Mouse (Mus musculus): ENCODE measurements around the gene Fut7.

Gene Fut7

DNA sequence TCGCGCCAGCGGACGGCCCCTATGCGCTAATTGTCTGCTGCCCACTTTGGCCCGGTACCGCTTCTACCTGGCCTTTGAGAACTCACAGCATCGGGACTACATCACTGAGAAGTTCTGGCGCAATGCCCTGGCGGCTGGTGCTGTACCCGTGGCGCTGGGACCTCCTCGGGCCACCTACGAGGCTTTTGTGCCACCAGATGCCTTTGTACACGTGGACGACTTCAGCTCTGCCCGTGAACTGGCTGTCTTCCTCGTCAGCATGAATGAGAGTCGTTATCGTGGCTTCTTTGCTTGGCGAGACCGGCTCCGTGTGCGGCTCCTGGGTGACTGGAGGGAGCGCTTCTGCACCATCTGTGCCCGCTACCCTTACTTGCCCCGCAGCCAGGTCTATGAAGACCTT, 2.4 kb downstream of the Fut7 start:
- no peak for DNase-seq (ENCODE audit: low spot score)

DNA sequence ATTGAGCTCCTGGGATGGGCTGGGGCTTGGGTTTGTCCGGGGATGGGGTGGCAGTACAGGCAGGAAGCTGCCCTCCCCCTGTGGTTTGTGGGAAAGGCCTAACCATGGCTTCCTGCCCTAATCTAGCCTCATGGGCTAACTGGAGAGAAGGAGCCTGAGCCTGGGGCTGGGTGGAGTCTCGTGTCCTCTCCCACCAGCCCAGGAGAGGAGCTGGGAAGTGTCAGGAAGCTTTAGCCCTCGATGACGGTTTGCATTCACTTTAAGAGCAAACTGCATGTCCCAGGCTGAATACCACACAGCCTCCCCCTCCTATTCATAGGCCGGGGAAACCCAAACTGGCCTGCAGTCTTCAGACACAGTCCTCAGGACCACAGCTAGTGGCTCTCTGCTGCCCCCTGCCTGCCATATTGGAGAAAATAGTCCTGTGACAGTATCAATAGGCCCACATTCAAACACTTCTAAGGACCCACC, 3.7 kb downstream of the Fut7 start:
- DNase-seq (ENCODE audit: low spot score): peak; percentile 50

DNA sequence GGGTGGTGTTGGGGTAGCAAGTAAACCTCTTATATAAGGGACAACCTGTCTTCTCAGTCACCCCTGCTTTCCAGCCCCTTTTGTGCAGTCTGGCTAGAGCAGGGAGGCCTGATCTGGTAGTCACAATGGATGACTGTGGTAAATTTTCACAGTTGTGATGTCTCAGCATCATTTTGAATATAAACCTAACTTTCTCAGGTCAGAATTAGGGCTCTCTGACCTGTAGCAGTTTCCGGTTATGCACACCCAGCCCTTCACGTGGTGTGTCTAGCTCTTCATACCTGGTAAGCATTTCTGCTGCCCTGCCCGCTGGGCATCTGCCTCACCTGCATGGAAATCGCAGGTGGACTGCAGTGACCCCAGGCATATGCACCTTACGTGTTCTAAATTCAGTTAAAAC, 4.2 kb downstream of the Fut7 start:
- no peak for DNase-seq (ENCODE audit: low spot score)

DNA sequence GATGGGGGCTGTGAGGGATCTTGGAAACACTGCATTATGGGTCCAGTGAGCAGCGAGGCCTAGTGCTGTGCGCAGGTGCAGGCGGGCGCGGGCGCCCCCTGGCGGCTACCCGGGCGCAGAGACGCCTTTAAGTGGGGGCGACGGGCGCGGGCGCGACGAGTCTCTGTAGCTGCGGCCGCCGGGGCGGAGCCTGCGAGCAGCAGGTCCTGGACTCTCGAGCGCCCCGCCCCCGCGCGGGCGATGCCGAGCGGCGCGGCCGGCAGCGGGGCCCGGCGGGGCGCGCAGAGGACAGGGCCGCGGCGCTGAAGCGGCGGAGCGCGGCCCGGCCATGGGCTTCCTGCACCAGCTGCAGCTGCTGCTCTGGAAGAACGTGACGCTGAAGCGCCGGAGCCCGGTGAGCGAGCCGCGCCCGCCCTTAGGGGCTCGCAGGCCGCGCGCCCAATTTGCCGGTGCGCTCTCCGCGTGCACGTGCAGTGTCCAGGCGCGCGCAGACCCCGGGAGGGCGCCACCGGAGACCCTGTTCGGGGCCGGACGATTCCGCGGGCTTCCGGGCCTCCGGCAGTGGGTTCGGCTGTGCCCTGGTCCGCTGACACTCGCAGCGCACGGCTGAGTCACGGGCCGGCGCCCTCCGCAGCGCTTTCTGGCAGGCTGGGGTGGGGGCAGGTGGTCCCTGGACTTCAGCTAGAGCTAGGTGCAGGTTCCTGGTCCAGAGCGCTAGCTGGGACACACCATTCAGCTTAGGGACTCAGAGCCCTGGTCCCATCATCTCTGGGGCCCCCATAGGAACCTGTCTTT, 5.6 kb downstream of the Fut7 start, which contains the start of gene Abca2:
Gene Abca2 (plus strand): TSS at position 262 of the 795 bp plus-strand sequence.
- peak; percentile 93 for DNase-seq (ENCODE audit: low spot score)

DNA sequence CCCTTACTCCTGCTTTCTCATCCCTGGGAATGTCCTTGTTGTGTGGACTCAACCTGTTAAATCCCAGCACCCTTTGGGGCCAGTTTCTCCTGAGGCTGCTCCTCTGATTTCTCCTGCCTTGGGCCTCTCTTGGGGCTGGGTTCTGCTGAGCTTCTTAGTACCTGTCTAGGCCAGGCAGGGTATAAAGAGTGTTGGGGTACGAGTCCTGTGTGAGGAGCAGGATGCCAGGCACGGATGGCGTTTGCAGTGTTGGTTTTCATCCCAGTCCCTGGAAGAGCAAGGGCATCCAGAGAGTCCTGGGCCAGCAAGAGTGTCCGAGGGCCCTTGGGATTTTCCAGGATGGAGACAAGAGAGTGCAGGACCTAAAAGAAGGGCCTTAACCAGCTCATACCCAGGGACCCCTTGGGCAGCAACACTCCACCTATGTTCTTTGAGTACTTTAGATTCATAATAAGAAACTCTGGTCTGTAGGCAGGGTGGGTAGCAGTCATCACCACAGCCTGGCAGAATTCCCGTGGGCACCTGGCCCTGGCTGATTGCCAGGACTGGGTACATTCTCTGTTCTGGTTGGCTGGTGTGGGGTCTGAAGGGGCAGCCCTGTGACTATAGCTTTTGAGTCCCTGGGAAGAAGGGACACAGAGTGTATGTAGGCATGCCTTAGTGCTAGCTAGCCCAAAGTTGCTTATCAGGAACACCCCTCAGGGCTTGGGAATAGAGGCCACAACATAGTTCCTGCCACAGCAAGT, 6.5 kb downstream of the Fut7 start:
- no peak for DNase-seq (ENCODE audit: low spot score)

DNA sequence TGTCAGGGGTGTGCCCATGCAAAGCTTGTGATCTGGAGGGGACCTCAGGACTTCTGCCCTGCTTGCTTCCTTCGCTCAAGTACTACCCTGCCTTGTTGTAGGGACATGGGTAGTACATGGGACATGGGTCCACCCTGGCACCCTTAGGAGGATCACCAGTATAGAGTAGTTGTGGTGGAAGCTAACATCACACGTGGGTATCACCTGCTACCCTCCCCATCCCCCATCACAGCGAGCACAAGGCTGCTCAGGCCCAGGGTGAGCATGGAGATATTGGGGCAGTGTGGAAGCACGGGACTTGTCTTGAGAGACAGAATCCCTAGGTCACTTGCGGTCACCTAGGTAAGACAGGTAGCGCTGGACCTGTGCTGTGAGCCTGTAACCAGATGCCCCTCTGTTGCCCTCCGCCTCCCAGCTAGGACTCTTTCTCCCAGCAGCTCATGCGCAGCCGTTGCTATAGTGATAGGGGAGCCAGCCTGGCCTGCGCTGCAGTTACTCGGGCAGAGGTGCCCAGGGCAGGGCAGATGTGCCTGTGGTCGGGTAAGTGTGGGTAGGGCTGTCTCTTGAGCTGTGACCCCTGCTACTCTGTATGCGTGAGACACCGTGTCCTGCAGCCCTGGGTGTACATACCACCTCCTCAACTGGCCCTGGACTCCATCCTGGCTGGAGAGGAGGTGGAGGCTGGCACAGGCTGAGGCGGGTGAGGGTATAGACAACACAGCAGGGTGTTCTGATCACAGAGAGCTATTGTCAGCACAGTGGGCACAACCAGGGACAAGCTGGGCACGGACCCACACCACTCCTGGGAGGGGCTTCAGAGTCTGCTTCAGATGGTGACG, 7.5 kb downstream of the Fut7 start:
- DNase-seq (ENCODE audit: low spot score): no peak

DNA sequence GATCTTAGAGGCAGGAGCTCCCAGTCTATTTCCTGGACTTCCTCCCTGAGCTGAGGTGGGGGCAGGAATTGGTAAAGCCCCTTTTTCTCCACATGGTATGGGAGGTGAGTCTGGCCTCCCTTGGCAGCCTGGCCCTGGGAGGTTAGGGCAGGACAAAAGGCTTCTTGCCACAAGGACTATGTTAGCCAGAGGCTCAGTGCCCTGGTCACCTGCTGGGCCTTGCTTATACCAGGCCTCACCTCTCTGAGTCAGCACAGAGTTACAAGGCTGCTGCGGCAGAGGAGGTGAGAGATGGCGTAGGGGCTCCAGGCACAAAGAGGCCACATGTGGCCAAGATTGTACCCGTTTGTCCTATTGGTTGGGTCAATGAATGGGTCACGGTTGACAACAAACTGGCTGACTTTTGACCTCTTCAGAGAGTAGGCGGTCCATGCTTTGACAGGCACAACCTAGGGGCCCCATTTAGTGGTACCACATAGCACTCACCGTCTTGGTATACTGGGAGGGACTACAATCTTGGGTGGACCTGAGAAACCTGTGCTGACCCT, 8.3 kb downstream of the Fut7 start:
- DNase-seq (ENCODE audit: low spot score): no peak

DNA sequence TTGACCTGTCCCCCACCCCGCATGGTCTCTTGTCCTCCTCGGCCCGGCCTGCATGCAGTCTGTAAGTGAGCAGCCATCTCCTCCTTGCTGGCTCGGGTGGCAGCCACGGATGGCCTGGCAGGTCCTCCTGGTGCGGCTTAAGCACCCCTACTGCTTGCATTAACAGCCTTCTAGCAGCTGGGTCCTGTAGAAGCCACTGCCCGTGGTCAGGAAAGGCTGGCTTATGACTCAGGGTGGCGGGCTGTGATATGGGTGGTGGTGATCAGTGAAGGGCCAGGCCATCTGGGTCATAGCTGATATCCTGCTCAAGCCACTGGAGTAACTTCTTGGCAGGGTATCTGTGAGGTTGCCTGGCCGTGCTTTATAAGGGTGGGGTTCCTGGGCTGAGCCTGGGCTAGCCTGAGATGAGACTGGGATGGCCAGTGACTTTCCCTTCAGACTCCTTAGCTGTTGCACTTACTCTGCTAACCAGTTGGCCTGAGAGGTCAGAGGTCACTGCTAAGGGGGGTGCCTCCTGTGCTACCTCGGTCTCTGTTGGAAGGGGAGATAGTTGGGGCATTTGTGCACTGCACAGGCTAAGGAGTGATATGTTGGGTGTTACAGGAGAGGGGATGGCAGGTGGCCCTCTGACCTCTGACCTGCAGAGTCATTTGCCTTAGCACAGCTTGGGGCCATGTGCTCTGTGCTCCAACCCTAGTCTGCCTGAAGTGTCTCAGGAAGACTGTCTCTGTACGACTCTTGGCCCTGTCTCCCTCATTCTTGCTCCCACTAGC, 9.4 kb downstream of the Fut7 start:
- DNase-seq (ENCODE audit: low spot score): no peak

DNA sequence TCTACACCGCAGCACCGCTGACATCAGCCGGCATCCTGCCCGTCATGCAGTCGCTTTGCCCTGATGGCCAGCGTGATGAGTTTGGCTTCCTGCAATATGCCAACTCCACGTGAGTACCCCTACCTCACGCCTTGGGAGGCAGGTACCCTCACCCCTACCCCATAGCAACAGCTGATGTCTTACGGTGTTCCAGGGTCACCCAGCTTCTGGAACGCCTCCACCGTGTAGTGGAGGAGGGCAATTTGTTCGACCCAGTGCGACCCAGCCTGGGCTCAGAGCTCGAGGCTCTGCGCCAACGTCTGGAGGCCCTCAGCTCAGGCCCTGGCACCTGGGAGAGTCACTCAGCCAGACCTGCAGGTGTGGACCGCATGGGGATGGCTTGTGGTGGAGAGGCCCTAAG, 10.0 kb downstream of the Fut7 start:
- DNase-seq (ENCODE audit: low spot score): no peak

DNA sequence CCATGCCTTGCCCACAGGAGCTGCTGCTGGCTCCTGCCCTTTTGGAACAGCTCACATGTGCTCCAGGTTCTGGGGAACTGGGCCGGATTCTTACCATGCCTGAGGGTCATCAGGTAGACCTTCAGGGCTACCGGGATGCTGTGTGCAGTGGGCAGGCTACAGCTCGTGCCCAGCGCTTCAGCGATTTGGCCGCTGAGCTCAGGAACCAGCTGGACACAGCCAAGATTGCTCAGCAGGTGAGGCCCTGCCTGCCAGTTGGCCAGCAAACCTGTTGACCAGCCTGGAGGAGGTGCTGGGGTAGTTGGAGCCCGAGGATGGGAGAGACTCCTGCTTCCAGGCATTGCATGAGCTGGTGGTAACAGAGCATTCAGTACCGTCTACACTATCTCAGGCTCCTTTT, 11.2 kb downstream of the Fut7 start:
- no peak for DNase-seq (ENCODE audit: low spot score)

DNA sequence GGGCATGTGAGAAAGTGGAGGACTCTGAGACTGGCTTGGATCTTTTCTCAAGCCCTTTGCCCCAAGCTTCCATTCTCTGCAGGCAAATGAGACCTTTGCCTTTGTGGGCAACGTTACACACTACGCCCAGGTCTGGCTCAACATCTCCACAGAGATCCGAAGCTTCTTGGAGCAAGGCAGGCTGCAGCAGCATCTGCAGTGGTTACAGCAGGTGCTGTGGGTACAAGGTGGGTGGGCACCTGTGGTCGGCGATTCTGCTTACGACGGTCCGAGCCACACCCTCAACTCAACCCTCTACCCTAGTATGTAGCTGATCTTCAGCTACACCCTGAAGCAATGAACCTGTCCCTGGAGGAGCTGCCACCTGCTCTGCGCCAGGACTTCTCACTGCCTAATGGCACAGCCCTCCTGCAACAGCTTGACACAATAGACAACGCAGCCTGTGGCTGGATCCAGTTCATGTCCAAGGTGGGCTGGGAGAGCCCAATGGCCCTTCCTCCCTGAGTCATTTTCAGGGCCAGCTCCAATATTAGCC, 13.3 kb downstream of the Fut7 start:
- DNase-seq (ENCODE audit: low spot score): no peak

DNA sequence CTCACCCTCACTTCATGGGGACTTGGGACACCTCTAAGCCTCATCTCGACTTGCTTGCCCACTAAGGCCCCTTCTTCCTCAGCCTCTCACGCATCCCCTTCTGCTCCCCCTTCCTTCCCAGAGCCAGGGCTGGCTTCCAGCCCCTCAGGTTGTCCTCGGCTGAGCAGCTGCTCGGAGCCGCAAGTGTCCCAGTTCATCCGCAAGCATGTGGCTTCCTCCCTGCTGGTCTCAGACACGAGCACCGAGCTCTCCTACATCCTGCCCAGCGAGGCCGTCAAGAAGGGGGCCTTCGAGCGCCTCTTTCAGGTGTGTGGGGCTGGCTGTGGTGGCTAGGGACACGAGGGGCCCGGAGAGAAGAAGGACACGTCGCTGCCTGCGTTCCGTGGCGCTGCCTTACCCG, 18.0 kb downstream of the Fut7 start:
- DNase-seq (ENCODE audit: low spot score): no peak

DNA sequence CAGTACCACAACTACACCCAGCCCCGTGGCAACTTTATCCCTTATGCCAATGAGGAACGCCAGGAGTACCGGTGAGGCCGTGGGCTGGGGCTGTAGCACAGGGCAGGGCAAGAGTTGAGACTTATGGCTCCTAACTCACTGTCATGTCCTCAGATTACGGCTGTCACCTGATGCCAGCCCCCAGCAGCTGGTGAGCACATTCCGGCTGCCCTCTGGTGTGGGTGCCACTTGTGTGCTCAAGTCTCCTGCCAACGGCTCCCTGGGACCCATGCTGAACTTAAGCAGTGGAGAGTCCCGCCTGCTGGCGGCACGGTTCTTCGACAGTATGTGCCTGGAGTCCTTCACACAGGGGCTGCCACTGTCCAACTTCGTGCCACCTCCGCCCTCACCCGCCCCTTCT, 19.6 kb downstream of the Fut7 start:
- no peak for DNase-seq (ENCODE audit: low spot score)

DNA sequence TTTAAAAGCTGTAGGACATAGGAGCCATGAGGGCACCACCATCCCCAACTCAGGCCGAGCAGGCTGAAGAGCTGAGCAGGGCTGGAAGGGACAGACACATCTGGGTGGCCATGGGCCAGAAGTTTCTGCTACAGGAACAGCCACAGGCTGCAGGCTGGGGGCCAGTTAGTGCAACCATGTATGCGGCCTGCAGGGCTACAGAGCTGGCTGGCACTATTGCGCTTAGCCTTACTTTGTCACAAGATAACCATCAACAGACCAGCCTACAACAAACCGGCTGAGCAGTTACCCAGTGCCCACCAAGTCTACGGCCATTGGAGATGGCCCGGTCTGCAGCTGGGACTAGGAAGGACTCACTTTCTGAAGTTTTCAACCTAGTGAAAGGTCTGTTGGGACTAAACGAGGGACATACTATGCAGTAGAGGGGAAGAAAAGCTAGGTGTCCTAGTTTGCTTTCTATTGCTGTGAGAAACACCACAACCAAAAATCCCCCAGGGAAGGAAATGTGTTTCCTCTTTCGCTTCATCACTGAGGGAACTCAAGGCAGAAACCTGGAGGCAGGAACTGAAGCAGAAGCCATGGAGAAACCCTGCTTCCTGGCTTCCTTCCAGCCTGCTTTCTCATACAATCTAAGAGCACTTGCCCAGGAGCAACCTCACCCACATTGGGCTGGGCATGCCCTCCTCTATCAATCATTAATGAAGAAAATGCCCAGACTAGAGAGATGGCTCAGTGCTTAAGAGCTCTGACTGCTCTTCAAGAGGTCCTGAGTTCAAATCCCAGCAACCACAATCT, 28.0 kb downstream of the Fut7 start:
- no peak for DNase-seq (ENCODE audit: low spot score)

DNA sequence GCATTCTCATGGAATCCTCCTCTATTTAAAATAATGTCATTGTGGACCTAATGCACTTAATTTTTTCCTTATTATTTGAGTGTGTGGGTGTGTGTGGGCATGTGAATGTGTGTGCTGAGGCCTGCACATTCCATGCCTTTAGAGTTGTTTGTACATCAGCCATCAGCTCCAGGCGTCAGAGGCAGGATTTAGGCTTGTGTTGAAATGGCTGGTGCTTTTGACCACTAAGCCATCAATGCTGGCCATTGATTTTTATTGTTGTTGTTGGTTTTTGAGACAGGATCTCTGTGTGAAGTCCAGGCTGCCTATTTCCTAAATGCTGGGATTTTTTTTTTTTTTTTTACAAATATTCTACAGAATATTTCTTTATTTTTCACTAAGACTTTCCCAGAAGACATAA, 29.9 kb downstream of the Fut7 start:
- DNase-seq (ENCODE audit: low spot score): no peak

DNA sequence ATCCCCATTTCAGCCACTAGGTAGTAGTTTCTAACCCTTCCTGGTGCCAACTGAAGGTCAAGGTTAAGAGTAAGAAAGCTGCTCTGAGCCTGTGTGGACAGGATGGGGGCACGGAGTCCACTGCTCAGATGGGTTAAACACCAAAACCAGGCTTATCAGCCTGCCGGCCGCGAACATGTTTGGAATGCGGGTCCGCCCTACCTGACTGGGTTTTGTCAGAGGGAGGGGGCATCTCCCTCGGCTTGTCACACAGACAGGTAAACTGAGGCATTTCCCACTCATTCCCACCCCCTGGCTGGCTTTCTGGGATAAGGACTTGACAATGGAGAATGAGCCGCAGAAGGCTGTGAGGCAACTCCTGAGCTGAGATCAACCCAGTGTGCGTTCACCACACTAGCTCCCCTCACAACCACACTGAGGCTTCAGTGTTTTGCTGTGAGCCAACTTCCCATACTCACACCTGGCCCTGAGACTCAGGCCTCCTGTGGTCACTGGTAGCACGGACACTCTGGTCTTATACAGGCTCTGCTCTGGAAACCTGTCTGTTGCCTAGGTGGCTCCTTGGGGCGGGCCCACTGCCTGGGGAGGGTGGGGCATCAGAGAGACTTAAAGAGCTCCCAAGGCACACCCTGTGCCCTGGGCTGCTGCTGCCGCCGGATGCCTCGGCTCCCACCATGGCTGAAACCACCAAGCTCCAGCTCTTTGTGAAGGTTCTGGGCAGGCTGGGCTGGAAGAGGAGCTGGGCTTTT, 33.3 kb downstream of the Fut7 start, which contains the start of gene Clic3:
Gene Clic3 (plus strand): TSS at position 634 of the 749 bp plus-strand sequence.
- DNase-seq (ENCODE audit: low spot score): no peak

DNA sequence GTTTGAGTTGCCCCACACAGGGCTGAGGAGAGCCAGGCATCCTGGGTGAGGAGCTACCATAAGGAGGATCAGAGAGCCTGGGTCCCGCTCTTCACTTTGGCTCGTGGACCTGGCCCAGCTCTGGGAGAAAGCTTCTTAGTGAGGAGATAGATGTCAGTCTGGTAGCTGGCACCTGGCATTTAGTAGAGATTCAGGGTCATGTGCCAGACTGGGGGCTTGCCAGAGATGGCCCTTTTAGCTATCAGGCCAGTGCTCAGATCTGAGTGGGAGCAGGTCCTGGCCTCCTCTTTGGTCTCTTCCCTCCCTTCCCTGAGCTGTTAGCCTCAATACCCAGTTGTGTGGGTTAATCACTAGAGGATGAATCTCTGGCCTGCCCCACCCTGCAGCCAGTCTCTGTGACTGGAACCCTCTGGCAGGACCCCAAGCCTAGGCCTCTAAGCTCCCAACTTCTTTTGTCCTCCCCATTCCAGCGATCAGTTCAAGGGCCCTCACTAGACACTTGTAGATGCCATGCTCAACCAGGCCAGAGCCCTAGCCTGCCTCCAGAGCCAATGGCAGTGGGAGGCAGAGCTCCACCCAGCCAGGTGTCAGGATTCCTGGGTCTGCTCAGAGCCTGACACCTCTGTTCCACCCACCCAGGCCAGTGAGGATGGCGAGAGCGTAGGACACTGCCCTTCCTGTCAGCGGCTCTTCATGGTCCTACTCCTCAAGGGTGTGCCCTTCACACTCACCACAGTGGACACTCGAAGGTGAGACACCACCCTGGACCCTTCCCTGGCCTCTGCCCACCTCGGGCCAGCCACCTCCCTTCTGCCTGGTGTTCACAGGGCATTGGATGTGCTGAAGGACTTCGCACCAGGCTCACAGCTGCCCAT, 34.2 kb downstream of the Fut7 start:
- no peak for DNase-seq (ENCODE audit: low spot score)

DNA sequence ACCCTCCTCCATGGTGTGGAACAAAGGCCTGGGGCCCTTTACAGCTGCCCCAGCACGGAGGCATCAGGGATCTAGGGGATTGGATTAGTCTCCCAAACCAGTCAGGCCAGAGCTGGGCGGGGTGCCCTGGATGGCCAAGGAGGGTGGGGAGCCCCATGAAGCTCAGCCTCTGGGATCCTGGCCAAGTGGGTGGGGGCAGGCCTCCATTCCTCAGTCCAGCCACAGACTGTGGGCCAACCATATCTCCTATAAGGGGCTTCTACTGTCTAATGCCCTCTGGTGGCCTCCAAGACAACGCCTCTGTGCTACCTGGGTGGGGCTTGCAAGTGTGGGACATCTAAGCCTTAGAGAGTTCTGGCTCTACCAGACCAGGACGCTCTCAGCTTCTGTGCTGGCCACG, 35.8 kb downstream of the Fut7 start:
- no peak for DNase-seq (ENCODE audit: low spot score)
